Mouse (Mus musculus) testis, postnatal 14 days (tissue): ENCODE results near the gene Frem1.

Experiments
- DNase-seq: peaks from one replicate; pipeline ENCODE4 v3.0.0; 2021; ENCODE audit warnings: low spot score

Frem1 gene

DNA sequence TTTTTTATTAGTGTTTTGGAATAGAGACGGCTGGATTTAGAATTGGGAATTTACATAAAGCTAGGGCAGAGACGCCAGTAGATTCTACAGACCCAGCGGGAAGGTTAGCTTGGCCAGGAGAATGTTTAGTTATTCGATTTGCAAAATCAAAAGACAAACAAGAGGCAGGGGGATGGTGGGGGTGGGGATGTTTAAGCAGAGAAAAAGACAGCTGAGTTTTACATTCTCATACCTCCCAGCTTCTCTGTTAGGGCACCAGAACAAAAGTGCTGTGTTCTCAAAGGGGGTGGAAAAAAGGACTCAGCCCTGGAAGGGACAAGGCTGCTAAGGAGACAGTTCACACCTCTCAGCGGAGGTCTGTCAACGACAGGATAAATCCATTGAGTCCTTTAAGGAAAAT is 180.0 kb downstream of the Frem1 start:
- no peak for DNase-seq

DNA sequence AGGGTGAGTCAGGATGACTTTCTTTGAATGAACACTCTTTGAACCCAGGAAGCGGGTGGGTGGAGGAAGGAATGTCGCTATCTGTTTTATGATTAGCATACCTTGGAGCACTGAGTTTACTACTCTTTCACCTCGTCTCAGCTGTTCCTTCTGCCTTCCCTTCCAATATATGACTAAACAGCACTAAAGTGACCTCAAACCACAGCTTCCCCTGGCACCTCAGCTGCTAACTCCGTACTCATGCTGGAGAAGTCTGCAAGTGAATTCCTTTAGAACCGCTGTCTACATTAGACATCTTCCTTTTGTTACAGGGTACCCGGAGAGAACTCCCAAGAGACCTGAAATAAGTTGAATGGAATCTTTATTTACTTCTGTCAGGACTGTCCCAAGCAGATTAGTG is 181.2 kb downstream of the Frem1 start:
- no peak for DNase-seq

DNA sequence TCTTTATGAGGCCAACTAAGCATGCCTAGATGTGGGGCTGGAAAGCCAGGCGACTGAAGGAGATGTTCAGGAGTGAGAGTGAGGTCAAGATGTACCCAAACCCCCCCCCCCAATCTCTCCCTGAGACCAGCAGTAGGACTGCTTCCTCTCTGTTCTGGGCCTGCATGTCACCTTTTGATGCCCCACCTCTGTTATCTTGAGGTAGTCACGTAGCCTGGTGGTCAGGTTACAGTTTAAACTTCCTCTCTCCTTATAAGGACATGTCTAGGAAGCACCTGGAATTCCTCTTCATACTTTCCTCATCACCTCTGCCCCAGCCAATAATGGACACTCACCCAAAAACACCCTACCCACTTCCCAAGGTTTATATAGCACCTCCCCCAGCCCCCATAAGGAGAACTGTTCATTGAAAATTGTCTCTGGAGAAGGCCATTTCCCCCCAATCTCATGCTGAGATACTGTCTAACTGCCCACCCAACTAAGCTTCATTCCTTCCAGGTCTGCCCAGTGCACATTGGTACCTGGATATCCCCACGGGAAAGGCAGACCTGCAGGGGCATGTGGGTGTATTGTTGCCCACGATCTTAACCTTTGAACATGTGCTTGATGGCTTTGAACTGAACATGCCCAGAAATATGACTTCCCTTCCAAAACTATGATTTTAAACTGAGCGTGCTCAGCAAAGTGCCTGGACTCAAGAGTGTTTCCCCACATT is 184.3 kb downstream of the Frem1 start:
- DNase-seq: no peak

DNA sequence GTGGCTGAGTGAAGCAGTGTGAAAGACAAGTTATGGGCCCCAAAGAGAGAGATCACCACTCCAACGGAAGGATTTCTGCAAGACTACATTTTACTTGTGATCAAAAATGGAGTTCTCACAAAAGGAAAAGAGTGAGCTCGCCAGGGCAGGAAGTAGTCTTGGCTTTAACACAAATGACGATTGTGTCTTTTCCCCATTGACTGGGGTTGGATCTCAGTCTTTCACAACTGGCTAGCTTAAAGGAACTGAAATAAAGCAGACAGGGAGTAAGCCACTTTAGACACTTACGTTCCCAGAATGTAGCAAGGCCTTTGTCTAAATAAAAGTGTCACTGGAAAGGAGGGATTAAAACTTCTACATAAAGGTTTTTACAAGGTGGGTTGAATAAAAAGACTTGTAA is 185.0 kb downstream of the Frem1 start:
- DNase-seq: no peak

DNA sequence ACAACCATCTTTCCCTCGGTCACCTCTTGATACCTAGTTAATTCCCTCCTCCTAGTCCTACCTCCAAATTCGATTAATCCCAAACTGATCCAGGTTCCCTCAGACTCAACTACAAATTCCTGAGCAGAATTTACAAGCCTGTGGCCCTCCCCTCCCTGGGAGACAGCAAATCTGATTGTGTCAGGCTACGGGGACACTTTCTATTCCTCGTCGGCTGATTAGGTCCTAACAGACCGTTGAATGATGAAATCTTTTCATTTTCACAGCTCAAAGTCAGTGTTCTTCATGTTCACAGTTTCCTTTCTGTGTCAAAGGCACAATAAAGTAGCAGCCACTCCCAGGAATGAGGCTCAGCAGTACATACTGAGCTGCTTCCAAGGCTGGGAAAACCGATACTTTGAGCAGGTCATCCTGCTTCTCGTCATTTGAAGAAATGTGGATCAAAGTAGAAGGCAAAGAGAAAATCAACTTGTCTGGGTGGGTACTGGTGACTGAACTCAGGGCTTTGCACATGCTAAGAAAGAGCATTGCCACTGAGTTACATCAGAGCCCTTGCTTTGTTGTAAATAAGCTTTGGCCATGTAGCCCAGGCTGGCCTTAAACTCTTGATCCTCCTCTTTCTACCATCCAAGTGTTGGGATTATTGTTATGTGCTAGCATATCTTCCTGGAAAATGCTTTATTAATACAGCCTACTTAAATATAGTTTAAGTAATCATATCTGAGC is 187.0 kb downstream of the Frem1 start:
- no peak for DNase-seq

DNA sequence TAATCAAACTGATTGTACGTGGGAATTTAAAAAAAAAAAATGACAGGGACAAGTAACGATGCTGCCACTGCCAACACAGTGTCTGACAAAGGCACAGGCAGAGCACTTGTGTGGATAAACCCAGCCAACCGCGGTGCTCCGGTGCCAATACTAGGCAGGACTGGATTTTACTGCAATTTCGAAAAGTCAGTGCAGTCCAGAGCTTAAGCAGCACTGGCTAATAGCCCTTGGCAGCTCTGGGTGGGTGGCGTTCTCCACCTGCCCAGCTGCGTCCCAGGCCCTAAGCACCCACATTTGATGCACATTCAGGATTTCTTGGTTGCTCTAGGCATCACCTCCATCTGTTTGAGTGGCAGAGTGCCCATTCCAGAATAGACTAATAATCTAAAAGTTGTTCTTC is 188.8 kb downstream of the Frem1 start:
- no peak for DNase-seq

DNA sequence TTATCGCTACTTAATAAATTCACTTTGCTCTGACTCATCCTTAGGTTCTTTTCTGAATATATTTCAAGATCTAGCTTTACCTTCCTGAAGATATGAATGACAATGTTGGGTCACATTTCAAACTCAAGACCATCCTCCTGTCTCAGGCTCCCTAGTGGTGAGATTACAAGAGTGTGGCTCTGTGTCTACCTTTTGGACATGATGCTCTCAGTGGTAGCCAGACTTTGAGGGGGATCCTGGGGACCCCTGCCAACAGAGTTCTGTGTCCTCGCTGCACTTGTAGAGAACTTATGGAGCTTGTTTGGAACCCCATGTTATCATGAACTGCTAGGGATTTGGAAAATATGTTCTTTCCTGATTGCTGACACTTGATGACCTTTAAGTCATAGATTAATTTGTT is 190.7 kb downstream of the Frem1 start:
- no peak for DNase-seq

DNA sequence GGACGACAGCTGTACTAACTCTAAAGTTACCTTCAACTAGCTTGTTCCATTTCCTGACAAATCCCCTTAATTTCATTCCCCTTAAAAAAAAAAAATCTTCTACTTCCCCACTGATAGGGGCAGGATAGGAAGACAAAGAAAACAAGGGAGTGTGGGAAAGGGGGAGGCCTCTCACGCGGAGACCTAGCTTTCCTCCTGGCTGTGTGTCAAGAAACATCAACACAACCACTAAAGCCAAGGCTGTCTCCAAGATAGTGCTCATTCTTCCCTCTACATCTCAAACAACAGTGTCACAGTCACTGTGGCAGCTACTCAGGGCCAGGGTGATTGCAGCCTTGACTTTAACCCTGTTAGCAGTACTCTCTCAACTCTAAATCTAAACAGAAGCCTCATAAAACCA is 191.6 kb downstream of the Frem1 start:
- no peak for DNase-seq

DNA sequence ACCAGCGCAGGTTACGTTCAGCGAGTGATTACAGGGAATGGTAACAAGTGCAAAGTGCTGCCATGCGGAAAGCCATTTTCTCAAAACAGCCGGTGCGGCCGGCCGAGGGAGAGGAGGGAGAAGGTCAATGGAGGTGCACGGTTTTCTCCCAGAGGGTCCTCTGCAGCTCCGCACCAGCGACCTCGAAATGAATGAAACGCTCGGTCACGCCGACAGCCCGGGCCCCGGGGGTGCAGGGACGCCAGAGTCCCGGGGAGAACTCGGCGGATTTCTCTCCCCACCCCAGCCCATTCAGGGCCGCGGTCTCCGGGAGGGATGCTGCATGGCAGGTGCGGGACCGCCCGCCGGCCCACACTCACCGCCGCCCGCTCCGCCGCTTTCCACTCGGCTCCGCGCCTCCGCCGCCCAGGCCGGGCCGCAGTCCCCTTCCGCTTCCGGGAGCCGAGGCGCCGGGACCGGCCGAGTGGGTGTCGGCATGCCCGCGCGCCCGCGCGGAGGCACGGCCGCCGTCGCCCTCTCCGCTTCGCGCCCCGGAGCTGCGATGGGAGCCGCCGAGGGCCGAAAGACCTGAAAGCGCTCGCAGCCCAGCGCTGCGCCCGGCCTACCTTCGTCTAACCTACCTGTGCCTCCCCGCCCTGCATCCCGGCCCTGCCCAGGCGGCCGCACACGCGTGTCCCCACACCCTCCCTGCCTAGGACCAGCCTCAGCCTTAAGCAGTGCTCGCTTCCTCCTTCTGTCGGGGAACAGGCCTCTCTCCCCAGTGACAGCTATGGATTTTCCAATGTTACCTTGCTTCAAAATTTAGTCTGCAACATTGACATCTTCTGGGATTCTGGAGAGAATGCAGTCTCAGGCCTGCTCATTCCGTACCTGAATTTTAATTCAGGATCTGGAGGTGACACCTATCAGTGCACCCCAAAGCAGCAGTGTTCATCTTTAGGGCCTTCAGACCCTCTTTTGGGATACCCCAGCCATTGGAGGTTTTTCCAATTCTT is 192.7 kb downstream of the Frem1 start, which contains the start of gene Zdhhc21:
Zdhhc21 (minus strand) TSS at position 828 of the 995 bp plus-strand sequence.
- peak; percentile 88 for DNase-seq

DNA sequence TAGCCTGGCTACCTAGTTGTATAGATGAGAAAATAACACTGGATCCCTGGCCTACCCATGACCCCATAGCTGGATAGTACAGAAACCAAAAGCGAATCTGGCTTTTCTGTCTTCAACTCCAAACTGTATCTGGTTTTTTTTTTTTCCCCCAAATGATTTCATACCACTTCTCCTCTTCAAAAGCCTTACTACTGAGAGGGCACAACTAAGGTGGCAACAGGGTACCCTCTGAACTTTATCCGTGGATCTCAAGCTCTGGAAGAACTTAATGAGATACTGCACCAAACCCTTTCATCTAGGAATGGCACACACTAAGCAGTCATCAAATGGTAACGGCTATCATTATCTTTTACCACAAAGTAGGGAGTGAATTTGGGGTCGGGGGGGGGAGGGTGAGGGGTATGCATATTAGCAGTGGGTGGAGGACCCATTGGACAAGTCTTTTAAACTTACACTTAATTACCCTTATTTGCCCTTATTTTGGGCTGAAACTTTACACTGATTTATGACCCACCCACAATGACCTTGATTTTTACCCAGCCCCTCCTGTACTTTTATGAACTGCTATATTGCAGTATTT is 193.6 kb downstream of the Frem1 start:
- no peak for DNase-seq

DNA sequence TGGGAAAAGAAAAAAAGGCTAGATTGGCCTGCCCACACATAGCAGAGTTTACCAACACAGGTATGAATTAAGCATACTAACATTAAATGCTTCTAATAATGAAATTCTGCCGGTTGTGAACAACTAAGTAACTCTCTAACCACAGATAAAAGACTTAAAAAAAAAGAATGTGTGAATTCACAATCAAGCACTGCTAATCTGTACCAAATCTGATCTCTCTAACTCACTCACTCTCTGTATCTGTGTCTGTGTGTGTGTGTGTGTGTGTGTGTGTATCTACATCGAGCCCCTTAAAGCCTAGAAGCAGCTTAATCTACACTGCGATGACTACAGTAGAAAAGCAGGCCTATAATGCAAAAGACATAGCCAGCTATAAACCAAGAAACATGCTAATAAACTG is 195.2 kb downstream of the Frem1 start:
- DNase-seq: no peak

DNA sequence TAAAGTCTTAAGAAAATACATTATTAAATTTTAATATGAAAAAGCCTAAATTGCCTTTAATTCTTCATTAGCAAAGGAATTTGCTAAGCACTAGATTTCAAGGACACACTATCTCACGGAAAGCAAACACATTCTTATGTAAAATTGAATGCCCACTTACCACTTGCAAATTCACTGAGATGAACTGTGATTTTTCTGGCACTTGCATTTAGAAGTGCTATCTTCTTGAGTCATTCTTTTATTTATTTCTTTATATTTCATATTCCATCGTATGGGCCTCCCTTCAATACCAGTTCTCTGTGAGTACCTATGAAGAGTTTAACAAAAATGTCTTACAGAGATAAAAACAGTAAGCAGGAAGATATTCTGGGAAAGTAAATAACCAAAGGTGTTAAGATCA is 198.3 kb downstream of the Frem1 start:
- DNase-seq: no peak

DNA sequence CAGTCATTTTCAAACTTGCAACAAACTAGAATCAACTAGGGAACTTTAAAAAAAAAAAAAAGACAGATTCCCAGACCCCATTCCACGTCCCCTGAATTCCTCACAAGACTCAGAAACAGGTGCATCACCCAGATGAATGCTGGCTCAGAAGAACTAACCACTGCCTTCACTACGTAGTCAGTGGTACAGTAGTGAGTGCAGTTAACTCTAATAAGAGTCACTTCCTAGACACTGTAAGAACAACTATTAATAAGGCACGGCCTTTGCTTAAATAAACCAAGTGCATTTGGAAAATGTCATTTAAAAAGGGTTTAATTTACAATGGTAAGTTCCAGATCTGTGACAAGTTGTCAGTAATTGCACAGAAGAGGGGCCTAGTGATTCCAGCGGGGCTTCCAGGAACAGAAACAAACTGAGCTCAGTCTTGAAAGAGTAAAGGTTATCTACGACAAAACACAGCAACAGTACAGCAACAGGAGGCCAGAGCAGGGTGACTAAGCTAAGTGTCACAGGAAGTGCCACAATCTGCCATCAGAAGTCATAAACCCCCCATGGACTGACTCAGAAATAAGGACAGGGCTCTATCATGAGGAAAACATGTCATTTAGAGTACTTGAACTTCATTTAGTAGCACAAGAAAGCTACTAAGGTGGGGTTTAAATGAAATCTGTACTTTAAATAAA is 203.4 kb downstream of the Frem1 start:
- DNase-seq: no peak
